Comparison of ENCODE assay signal across 7 mouse cellular contexts in the genomic region with DNA sequence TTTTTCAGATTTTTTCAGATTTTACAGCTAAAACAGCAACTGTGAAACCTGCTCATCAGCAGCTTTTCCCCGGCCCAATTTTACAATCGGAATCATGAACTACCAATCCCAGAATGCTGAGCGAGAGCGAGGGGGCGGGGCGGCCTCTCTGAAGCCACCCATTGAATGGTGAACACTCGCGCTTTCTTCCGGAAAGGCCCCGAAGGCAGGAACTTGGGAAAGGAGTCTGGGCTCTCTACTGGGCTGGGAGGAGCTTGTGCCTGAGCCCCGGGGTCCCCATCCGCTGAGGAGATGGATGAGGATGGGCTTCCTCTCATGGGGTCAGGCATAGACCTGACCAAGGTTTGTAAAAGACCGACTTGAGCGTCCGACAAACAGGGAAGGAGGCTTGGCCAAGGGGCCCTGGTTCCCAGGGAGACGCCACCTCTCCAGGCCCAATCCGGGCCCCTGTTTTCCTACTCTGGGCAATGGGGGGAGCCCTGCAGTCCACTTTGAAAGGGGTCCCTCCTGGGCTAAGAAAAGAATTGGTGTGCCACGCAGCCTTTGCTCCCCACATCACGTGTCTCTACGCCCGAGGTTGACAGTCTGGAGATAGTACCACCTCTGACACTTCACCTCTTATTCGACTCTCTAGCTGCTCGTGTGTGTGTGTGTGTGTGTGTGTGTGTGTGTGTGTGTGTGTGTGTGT. TPM values are rescaled to one million over a fixed set of nuclear protein-coding genes. Genes with fewer than 3 reads are reported as not detected.
DNase-seq lines count a peak whose midpoint lies in the region; ATAC-seq lines count a peak whose summit lies in the region.

Washc3 (plus strand) TSS at position 143 of the 688 bp plus-strand sequence.

- H3K4me3 ChIP-seq in embryonic facial prominence, embryonic 11.5 days (ENCODE audit: low read depth, low read length), result peak within 1 kb of the TSS; percentile 57
- peak within 1 kb of the TSS; percentile 60 for H3K4me3 ChIP-seq in limb, embryonic 10.5 days
- peak within 1 kb of the TSS; percentile 66 for H3K4me3 ChIP-seq in midbrain, embryonic 13.5 days (replicated peaks)

- peak; percentile 94 for DNase-seq in adrenal gland, postnatal 14 days
- DNase-seq in embryonic facial prominence, embryonic 11.5 days (ENCODE audit: low spot score), result peak; percentile 97
- peak; percentile 88 for DNase-seq in kidney, adult 11 months
- DNase-seq in limb, embryonic 10.5 days (ENCODE audit: low spot score), result peak; percentile 90
- DNase-seq in spleen, adult 12 weeks (ENCODE audit: low spot score), result peak; percentile 75

- H3K9ac ChIP-seq in embryonic facial prominence, embryonic 11.5 days (replicated peaks; ENCODE audit: low read length), result peak within 1 kb of the TSS; percentile 81
- H3K9ac ChIP-seq in midbrain, embryonic 13.5 days (replicated peaks), result peak within 1 kb of the TSS; percentile 84

- no peaks in the 10 kb centered on the region for H3K27me3 ChIP-seq in embryonic facial prominence, embryonic 11.5 days (ENCODE audit: control insufficient read depth, insufficient read depth, low read length)
- no peaks in the 10 kb centered on the region for H3K27me3 ChIP-seq in limb, embryonic 10.5 days (ENCODE audit: low read depth, poor library complexity, severe bottlenecking)
- H3K27me3 ChIP-seq in midbrain, embryonic 13.5 days, result no peaks in the 10 kb centered on the region

- no peaks in the 10 kb centered on the region for H3K36me3 ChIP-seq in embryonic facial prominence, embryonic 11.5 days (replicated peaks; ENCODE audit: control insufficient read depth, insufficient read depth, low read depth, low read length)
- peaks cover 12% of the 10 kb centered on the region for H3K36me3 ChIP-seq in limb, embryonic 10.5 days
- H3K36me3 ChIP-seq in midbrain, embryonic 13.5 days, result peaks cover 6% of the 10 kb centered on the region

- H3K4me1 ChIP-seq in embryonic facial prominence, embryonic 11.5 days (ENCODE audit: control insufficient read depth, insufficient read depth, low read length), result no peaks in the 10 kb centered on the region
- peaks cover 7% of the 10 kb centered on the region; the same call in 1 of the 2 replicates for H3K4me1 ChIP-seq in limb, embryonic 10.5 days
- H3K4me1 ChIP-seq in midbrain, embryonic 13.5 days (replicated peaks), result peaks cover 6% of the 10 kb centered on the region

- WGBS in embryonic facial prominence, embryonic 11.5 days, result 2% methylated on average over 23 of the region's 23 CpGs
- WGBS in limb, embryonic 10.5 days, result 3% methylated on average over 23 of the region's 23 CpGs
- 3% methylated on average over 23 of the region's 23 CpGs for WGBS in midbrain, embryonic 13.5 days

- H3K9me3 ChIP-seq in embryonic facial prominence, embryonic 11.5 days (replicated peaks; ENCODE audit: control insufficient read depth, low read length), result no peaks in the 10 kb centered on the region
- no peaks in the 10 kb centered on the region for H3K9me3 ChIP-seq in limb, embryonic 10.5 days (replicated peaks)
- no peaks in the 10 kb centered on the region for H3K9me3 ChIP-seq in midbrain, embryonic 13.5 days

- peak; percentile 97 for ATAC-seq in embryonic facial prominence, embryonic 11.5 days (replicated peaks; ENCODE audit: insufficient number of reproducible peaks, low FRiP score, low TSS enrichment, low read depth)
- peak; percentile 98 for ATAC-seq in granulocyte monocyte progenitor cell, adult 5-6 weeks (replicated peaks; ENCODE audit: poor library complexity, severe bottlenecking)
- ATAC-seq in midbrain, embryonic 13.5 days, result peak; percentile 100

- peak within 1 kb of the TSS; percentile 71 for H3K4me2 ChIP-seq in embryonic facial prominence, embryonic 11.5 days (ENCODE audit: low read depth, low read length)
- H3K4me2 ChIP-seq in midbrain, embryonic 13.5 days (replicated peaks), result peak within 1 kb of the TSS; percentile 63

- H3K27ac ChIP-seq in embryonic facial prominence, embryonic 11.5 days (replicated peaks; ENCODE audit: low read depth, low read length), result no peak within 1 kb of the TSS
- H3K27ac ChIP-seq in limb, embryonic 10.5 days, result peak within 1 kb of the TSS; percentile 88
- peak within 1 kb of the TSS; percentile 82 for H3K27ac ChIP-seq in midbrain, embryonic 13.5 days

RNA-seq across cellular contexts. Expression of gene Washc3, which starts in this region (rescaled TPM):
- 47.8 and 48.4 TPM in 2 replicates for total RNA-seq in adrenal gland, postnatal 14 days (2021)
- polyA plus RNA-seq in embryonic facial prominence, embryonic 11.5 days (2014; fragmentation: Nextera tagmentation; extraction: Ambion mirVana), result 51.1 and 53.4 TPM in 2 replicates
- total RNA-seq in granulocyte monocyte progenitor cell, adult 5-6 weeks (2014; fragmentation: Nextera tagmentation), result 69.6 and 93.3 TPM in 2 replicates
- 33.0 and 33.9 TPM in 2 replicates for total RNA-seq in granulocyte monocyte progenitor cell, adult 5-6 weeks (2017)
- polyA plus RNA-seq in limb, embryonic 10.5 days (2016; fragmentation: Nextera tagmentation; extraction: Ambion mirVana), result 50.8 and 53.2 TPM in 2 replicates
- polyA plus RNA-seq in midbrain, embryonic 13.5 days (2015; fragmentation: Nextera tagmentation; extraction: Ambion mirVana), result 45.1 and 49.0 TPM in 2 replicates
